Mouse (Mus musculus) liver, adult 2 months (tissue): ENCODE data around the gene Bbip1. TPM values are rescaled to one million over a fixed set of nuclear protein-coding genes. Genes with fewer than 3 reads are reported as not detected.
A peak's percentile ranks its signal among the peaks of the same experiment; 100 is the strongest.

Experiments
- DNase-seq: peaks from one replicate; pipeline ENCODE4 v3.0.0-alpha.2; 2011; ENCODE audit warnings: low read depth, low spot score; ENCODE audit errors: extremely low read depth
- H3K27ac ChIP-seq: fragments of 200-500 bp; replicated peaks from 2 replicates; pipeline ENCODE4 v1.5.1; 2012; ENCODE audit warnings: low read depth, mild to moderate bottlenecking, control low read depth, inconsistent platforms, low read length; ENCODE audit not compliant: insufficient read depth
- H3K27me3 ChIP-seq: fragments of 200-500 bp; 2 replicates; pipeline ENCODE4 v1.6.1; 2012; ENCODE audit warnings: mild to moderate bottlenecking, moderate library complexity, low read length, inconsistent platforms; ENCODE audit not compliant: control insufficient read depth, insufficient read depth
- H3K36me3 ChIP-seq: fragments of 200-500 bp; 2 replicates; pipeline ENCODE4 v1.6.1; 2012; ENCODE audit warnings: low read length, inconsistent platforms; ENCODE audit not compliant: control insufficient read depth, insufficient read depth
- H3K4me1 ChIP-seq: fragments of 200-500 bp; 2 replicates; pipeline ENCODE4 v1.6.1; 2011; ENCODE audit warnings: low read length; ENCODE audit not compliant: control insufficient read depth, insufficient read depth
- H3K4me3 ChIP-seq: fragments of 200-500 bp; 2 replicates; pipeline ENCODE4 v1.5.1; 2011; ENCODE audit warnings: low read depth, mild to moderate bottlenecking, control low read depth, low read length, moderate library complexity; ENCODE audit not compliant: insufficient read depth
- H3K79me2 ChIP-seq: fragments of 200-500 bp; 2 replicates; pipeline ENCODE4 v1.6.1; 2012; ENCODE audit warnings: inconsistent platforms, mild to moderate bottlenecking, low read length, moderate library complexity; ENCODE audit not compliant: control insufficient read depth, insufficient read depth
- H3K9ac ChIP-seq: fragments of 200-500 bp; 2 replicates; pipeline ENCODE4 v1.6.1; 2012; ENCODE audit warnings: low read depth, mild to moderate bottlenecking, control low read depth, inconsistent platforms, low read length
- CTCF ChIP-seq: fragments of 200-500 bp; IDR thresholded peaks from 2 replicates; pipeline ENCODE4 v1.5.1; 2011; ENCODE audit warnings: low read depth, low read length, control low read depth
- POLR2A ChIP-seq: fragments of 200-500 bp; IDR thresholded peaks from 2 replicates; pipeline ENCODE4 v1.6.1; 2011; ENCODE audit warnings: low read length, control low read depth; ENCODE audit not compliant: insufficient read depth; ENCODE audit errors: extremely low read depth
- WGBS: fragments of 180-500 bp; shearing (Covaris S2); methylation state at CpG from one replicate; pipeline ENCODE4 v1.1.7; 2018; 5-methylcytosine and 5-hydroxymethylcytosine counted together
- polyA plus RNA-seq: library from polyadenylated mRNA; depleted of rRNA; stranded (reverse); fragments of >200 nt; gene quantifications from 2 replicates; pipeline ENCODE4 v1.2.3, GENCODE M21; 2012; rRNA removed
- total RNA-seq: library from RNA; depleted of rRNA; stranded (reverse); fragments of >200 nt; gene quantifications from 2 replicates; pipeline ENCODE4 v1.2.3, GENCODE M21; 2014; rRNA removed

The Bbip1 gene
- total RNA-seq = 18.7 and 19.7 TPM in 2 replicates
- 3.0 and 3.8 TPM in 2 replicates for polyA plus RNA-seq

DNA sequence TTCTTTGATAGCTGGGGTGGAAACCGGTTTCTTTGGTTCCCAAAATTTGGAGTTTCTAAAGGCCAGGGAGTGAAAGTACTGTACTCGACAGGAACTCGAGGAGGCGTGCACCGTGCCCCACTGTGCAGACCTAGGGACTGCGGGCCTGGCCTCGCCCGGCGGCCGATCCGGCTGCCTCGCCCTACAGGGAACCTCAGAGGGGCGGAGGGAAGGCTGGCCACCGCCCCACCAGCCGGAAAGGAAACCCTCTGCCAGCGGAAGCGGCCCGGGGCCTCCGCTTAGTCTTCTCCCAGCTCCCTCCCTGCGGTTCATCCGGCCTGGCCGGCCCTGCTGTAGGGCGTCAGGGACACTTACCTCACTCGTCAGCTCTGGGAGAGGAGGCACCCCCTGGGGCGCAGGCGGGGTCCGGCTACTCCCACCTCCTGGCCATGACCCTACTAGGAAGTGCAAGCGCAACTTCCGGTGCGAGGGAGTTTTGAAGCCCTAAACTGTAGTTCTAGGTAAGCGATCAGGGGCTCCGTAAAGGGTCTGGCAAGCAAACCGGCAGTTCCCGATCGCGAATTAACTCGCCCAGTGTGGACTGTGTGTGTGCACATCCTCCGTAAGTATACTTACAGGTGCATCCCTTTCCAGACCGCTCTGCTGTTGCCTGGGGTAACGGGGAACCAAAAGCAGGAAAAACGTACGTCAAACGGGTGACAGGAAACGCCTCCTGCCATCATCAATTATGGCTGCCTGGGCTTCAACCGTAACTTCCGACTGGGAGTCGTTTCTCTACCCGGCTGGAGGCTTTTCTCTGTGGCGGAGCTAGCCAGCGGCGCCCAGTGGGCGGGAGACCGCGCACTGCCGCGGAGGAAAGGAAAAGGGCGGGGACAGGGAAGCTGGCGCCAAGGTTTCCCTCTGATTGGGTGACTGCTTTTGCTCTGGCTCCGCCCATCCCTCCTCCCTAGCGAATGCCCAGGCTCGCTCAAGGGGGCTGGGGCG is at the start of gene Bbip1, which contains the start of gene Shoc2:
Gene Bbip1 (minus strand): TSS at position 826 of the 984 bp plus-strand sequence.
Gene Shoc2 (plus strand): TSS at position 505 of the 984 bp plus-strand sequence.
- Histone ChIP-seq H3K36me3 (no peaks in the 10 kb centered on the region), H3K4me3 (peak within 1 kb of the TSS; percentile 85), H3K4me1 (peaks cover 5% of the 10 kb centered on the region), H3K79me2 (peaks cover 6% of the 10 kb centered on the region; the same call in 1 of the 2 replicates), H3K9ac (peak within 1 kb of the TSS; percentile 86), H3K27me3 (no peaks in the 10 kb centered on the region), H3K27ac (peak within 1 kb of the TSS; percentile 84)
- WGBS = under 1% methylated on average over 62 of the region's 62 CpGs
- TF ChIP-seq POLR2A (peak; percentile 86), CTCF (no peak)
- DNase-seq = peak; percentile 97

DNA sequence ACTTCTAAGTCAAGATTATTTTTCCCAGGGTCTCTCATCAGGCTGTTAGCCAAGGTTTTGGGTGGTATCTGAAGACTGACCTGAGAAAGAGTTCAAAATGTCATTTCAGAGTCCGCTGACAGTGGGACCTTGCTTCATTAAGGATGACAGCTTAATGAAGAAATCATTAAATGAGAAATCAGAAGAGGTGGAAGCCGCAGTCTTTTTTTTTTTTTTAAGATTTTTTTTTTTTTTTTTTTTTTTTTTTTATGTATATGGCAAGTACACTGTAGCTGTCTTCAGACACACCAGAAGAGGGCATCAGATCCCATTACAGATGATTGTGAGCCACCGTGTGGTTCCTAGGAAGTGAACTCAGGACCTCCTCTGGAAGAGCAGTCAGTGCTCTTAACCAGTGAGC is 49.4 kb upstream of the Bbip1 start:
- no peak overlapping the region for H3K27ac ChIP-seq
- no peak overlapping the region for H3K9ac ChIP-seq
- no peak for DNase-seq
- H3K4me1 ChIP-seq = no peaks in the 10 kb centered on the region
- no peak overlapping the region for H3K4me3 ChIP-seq
- peaks cover 2% of the 10 kb centered on the region; the same call in 1 of the 2 replicates for H3K79me2 ChIP-seq
- TF ChIP-seq POLR2A (no peak), CTCF (no peak)
- no peaks in the 10 kb centered on the region for H3K27me3 ChIP-seq
- peaks cover 2% of the 10 kb centered on the region; the same call in 1 of the 2 replicates for H3K36me3 ChIP-seq
- WGBS = 87% methylated on average over 3 of the region's 3 CpGs

DNA sequence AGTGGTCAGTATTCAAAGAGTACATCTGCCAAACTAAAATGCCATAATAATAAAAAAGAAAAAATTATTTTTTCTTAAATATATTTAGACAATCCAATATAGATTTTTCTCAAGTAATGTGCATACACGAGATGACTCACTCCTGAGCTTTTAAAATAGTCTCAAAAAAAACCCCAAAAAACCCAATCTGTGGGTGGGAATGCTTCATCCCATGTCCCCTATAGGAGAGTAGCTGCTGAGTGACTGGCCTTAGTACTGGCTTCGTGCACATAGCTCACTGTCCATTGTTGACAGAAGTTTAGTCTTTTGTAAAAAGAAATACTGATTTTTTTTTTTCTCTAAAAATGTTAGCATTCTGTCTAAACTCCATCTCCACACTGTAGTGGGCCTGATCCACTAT is 46.1 kb upstream of the Bbip1 start:
- Histone ChIP-seq H3K79me2 (peaks cover 8% of the 10 kb centered on the region; the same call in 1 of the 2 replicates), H3K4me1 (no peaks in the 10 kb centered on the region), H3K27ac (no peak overlapping the region), H3K36me3 (peaks cover 11% of the 10 kb centered on the region), H3K4me3 (no peak overlapping the region), H3K9ac (no peak overlapping the region), H3K27me3 (no peaks in the 10 kb centered on the region)
- WGBS = 92% methylated on average over 2 of the region's 2 CpGs
- TF ChIP-seq POLR2A (no peak), CTCF (no peak)
- no peak for DNase-seq

DNA sequence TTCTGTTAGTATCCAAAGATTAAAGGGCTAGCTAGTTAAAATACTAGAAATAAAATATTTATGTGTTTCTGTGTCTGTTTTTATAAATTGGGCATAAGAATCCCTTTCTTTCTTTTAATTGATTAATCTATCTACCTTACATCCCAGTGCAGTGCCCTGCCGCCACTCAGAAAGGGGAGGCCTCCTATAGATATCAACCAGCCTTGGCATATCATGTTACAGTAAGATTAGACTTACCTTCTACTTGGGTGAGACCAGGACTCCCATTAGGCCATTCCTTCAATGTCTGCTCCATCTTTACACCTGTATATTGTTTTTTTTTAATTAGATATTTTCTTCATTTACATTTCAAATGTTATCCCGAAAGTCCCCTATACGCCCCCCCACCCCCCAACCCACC is 40.2 kb upstream of the Bbip1 start:
- 99% methylated on average over 3 of the region's 3 CpGs for WGBS
- no peak for DNase-seq
- peaks cover 14% of the 10 kb centered on the region; the same call in 1 of the 2 replicates for H3K79me2 ChIP-seq
- peaks cover 3% of the 10 kb centered on the region for H3K4me1 ChIP-seq
- no peak overlapping the region for H3K27ac ChIP-seq
- peaks cover 9% of the 10 kb centered on the region for H3K36me3 ChIP-seq
- TF ChIP-seq POLR2A (no peak), CTCF (no peak)
- H3K4me3 ChIP-seq = no peak overlapping the region
- no peak overlapping the region for H3K9ac ChIP-seq
- no peaks in the 10 kb centered on the region for H3K27me3 ChIP-seq

DNA sequence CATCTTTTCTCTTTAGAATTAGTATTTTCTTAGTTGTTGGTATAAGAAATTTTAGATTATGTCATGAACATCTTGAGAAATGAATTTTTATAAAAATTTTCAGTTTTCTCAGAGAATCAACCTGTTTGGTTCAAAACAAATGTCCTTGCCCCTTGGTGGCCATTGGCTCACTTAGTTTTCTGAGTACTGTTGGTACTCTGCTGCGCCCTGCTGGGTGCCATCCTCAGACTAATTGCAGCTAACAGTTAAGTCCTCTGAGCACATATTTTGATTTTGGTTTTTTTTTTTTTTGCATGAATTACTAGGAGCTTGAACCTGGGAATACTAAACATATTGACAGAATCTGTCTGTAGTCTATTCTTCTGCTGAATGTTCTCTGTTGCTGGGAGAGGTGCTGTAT is 38.9 kb upstream of the Bbip1 start:
- Histone ChIP-seq H3K4me3 (no peak overlapping the region), H3K27ac (no peak overlapping the region), H3K79me2 (peaks cover 14% of the 10 kb centered on the region; the same call in 1 of the 2 replicates), H3K4me1 (peaks cover 3% of the 10 kb centered on the region), H3K36me3 (peaks cover 9% of the 10 kb centered on the region), H3K27me3 (no peaks in the 10 kb centered on the region), H3K9ac (no peak overlapping the region)
- no peak; the same call in 1 of the 2 replicates for TF ChIP-seq CTCF
- TF ChIP-seq POLR2A = no peak
- WGBS = 90% methylated on average over 1 of the region's 1 CpGs
- no peak for DNase-seq

DNA sequence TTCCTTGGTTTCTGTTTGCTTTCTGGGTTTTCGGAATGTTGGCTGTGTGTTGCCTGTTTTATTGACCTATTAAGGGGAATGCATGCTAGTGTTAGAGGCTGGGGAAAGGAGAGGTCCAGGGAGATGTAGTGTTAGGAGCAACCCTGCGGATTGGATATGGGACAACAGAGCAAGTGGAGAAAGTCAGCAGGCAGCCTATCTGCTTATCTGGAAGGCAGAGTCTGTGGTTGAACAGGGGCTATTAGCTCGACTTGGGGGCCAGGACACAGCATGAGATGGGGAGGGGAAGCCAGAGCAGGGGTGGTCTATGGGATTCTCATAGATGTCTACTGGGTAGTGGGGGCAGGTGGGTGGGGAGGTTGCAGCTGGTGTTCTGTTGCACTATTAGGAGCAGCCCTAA is 37.6 kb upstream of the Bbip1 start:
- no peaks in the 10 kb centered on the region for H3K36me3 ChIP-seq
- no peak overlapping the region for H3K4me3 ChIP-seq
- no peak overlapping the region for H3K9ac ChIP-seq
- TF ChIP-seq CTCF = no peak
- no peak for TF ChIP-seq POLR2A
- no peaks in the 10 kb centered on the region for H3K27me3 ChIP-seq
- H3K27ac ChIP-seq = no peak overlapping the region
- peaks cover 10% of the 10 kb centered on the region; the same call in 1 of the 2 replicates for H3K79me2 ChIP-seq
- WGBS = 38% methylated on average over 3 of the region's 3 CpGs
- peaks cover 3% of the 10 kb centered on the region for H3K4me1 ChIP-seq
- peak; percentile 10 for DNase-seq
